Mouse (Mus musculus) ES-Bruce4 (cell line): ENCODE results near the gene Vkorc1l1.

Experiments
- EP300 ChIP-seq: IDR thresholded peaks from 2 replicates; pipeline ENCODE4 v1.6.1; 2011; ENCODE audit warnings: low read depth, low read length; ENCODE audit not compliant: insufficient read depth
- POLR2A ChIP-seq: IDR thresholded peaks from one replicate; pipeline ENCODE4 v1.8.1; 2011; ENCODE audit warnings: low read length; ENCODE audit not compliant: insufficient read depth

DNA sequence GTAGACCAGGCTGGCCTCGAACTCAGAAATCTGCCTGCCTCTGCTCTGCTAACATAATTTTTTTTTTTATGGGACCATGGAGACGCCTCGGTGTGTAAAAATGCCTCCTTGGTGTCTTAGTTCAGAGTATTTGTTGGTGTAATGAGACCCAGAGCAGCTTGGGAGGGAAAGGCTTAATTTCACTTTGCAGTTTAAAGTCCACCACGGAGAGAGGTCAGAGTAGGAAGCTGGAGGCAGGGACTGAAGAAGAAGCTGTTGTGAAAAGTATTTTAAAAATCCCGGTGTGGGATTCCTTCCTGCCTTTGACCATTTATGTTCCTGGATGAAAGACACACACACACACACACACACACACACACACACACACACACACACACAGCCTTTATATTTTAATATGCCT lies 15.8 kb upstream of the Vkorc1l1 start:
- no peak for TF ChIP-seq POLR2A
- TF ChIP-seq EP300, result no peak
